Mouse (Mus musculus) adrenal gland, adult 18-20 months (tissue): Measurements from ENCODE around the gene Ece1. TPM values are rescaled to one million over a fixed set of nuclear protein-coding genes. Genes with fewer than 3 reads are reported as not detected.

Experiments used
- DNase-seq, 2 experiments: peaks; one replicate each; pipeline ENCODE4 v3.0.0; 2021 to 2022; ENCODE audit warnings: low spot score in 2 of 2
- total RNA-seq, 2 experiments: library from RNA; stranded (reverse); gene quantifications; 1 replicate in 1 of 2; 2 replicates in 1 of 2; pipeline ENCODE4 v1.2.3; 2021

Gene Ece1
- total RNA-seq, 2 experiments from 2014 or later = 210 to 273 TPM

- DNase-seq = peak in 1 of 2 experiments; percentile 53
Measured at GRCm38 (mm10) chr4:137853822-137854221, 8.2 kb upstream of the Ece1 start.

- DNase-seq = peak; percentile 52 to 70
Measured at GRCm38 (mm10) chr4:137855741-137856341, 6.2 kb upstream of the Ece1 start.

GRCm38 (mm10) chr4:137857116-137857515, 4.9 kb upstream of the Ece1 start:
- peak; percentile 59 to 61 for DNase-seq

GRCm38 (mm10) chr4:137858371-137858770, 3.7 kb upstream of the Ece1 start:
- no peak for DNase-seq

- DNase-seq = no peak
Measured at GRCm38 (mm10) chr4:137861461-137862011, 501 bp upstream of the Ece1 start.

GRCm38 (mm10) chr4:137862516-137863240, 641 bp downstream of the Ece1 start:
- DNase-seq = peak in 1 of 2 experiments; percentile 55

GRCm38 (mm10) chr4:137864031-137864430, 2.0 kb downstream of the Ece1 start:
- DNase-seq = no peak

- DNase-seq = no peak
Measured at GRCm38 (mm10) chr4:137864769-137865168, 2.7 kb downstream of the Ece1 start.

GRCm38 (mm10) chr4:137865221-137865641, 3.2 kb downstream of the Ece1 start:
- DNase-seq = no peak

GRCm38 (mm10) chr4:137866206-137866863, 4.3 kb downstream of the Ece1 start:
- no peak for DNase-seq

GRCm38 (mm10) chr4:137867225-137867624, 5.2 kb downstream of the Ece1 start:
- no peak for DNase-seq

- no peak for DNase-seq
Measured at GRCm38 (mm10) chr4:137867675-137868257, 5.7 kb downstream of the Ece1 start.

- no peak for DNase-seq
Measured at GRCm38 (mm10) chr4:137869667-137870274, 7.7 kb downstream of the Ece1 start.

GRCm38 (mm10) chr4:137870979-137871378, 8.9 kb downstream of the Ece1 start:
- DNase-seq = no peak

- DNase-seq = no peak
Measured at GRCm38 (mm10) chr4:137871431-137871830, 9.4 kb downstream of the Ece1 start.

- DNase-seq = no peak
Measured at GRCm38 (mm10) chr4:137874337-137874736, 12.3 kb downstream of the Ece1 start.

- DNase-seq = no peak
Measured at GRCm38 (mm10) chr4:137874826-137875225, 12.8 kb downstream of the Ece1 start.

GRCm38 (mm10) chr4:137875466-137876092, 13.5 kb downstream of the Ece1 start:
- DNase-seq = no peak

- no peak for DNase-seq
Measured at GRCm38 (mm10) chr4:137876834-137877233, 14.8 kb downstream of the Ece1 start.

- no peak for DNase-seq
Measured at GRCm38 (mm10) chr4:137877432-137877881, 15.4 kb downstream of the Ece1 start.
